Mouse (Mus musculus): ENCODE data around the gene Ltb4r1. TPM values are rescaled to one million over a fixed set of nuclear protein-coding genes. Genes with fewer than 3 reads are reported as not detected.

Ltb4r1 gene
- not detected in 2 replicates for polyA plus RNA-seq (2014; fragmentation: Nextera tagmentation; extraction: Ambion mirVana)

DNA sequence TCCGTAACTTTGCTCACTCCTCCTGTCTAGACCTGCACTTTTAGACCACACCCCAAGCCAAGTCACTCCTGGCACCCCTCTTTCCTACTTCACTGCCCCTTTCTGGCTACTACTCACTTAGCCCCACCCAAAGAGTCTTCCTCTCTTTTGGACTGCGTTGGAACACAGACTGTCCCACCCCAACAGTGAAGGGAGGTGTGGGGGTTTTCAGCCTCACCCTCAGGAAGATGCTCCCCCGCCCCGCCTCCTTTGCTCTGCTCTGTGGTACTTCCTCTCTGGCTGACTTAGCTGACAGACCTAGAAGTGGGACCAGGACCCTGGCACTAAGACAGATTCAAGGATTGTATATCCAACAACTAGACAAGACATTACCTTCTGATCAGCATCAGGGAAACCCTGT is at the start of gene Ltb4r1:
Gene Ltb4r1 (plus strand): TSS at position 267 of the 400 bp plus-strand sequence.
- ATAC-seq (ENCODE audit: low FRiP score): no peak
- Histone ChIP-seq H3K9ac (ENCODE audit: low read length) (no peak within 1 kb of the TSS), H3K9me3 (ENCODE audit: control insufficient read depth, low read length) (no peaks in the 10 kb centered on the region)

DNA sequence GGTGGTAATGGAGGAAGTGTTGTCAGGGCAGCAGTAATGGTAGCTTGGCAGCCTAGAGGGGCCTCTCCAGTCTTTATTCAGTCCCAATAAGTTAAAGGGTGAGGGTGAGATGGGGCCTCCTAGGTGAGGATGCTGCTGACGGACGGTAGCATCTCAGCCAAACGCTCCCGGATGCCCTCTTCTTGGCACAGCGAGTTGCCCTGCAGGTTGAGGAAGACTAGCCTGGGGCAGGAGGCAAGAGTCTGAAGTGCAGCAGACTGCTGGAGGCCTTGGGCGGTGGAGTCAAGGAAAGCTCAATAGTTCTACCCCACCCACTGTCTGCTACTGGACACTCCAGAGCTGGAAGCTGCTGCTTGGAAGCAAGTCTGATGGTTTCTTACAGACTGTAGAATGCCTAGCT is 49.5 kb upstream of the Ltb4r1 start:
- no peaks in the 10 kb centered on the region for H3K9me3 ChIP-seq (ENCODE audit: control insufficient read depth, low read length)
- H3K9ac ChIP-seq (ENCODE audit: low read length): no peak overlapping the region
- H3K27me3 ChIP-seq (ENCODE audit: control insufficient read depth, insufficient read depth, low read length): no peaks in the 10 kb centered on the region; the same call in 1 of the 2 replicates
- H3K27ac ChIP-seq (ENCODE audit: low read depth, low read length): no peak overlapping the region
- ATAC-seq (ENCODE audit: low FRiP score) (no peak), DNase-seq (ENCODE audit: low spot score, missing footprints) (no peak)
- no peaks in the 10 kb centered on the region for H3K36me3 ChIP-seq (ENCODE audit: control insufficient read depth, insufficient read depth, low read length)
- 98% methylated on average over 6 of the region's 6 CpGs for WGBS
- H3K4me2 ChIP-seq: no peak overlapping the region
- no peak overlapping the region for H3K4me3 ChIP-seq (ENCODE audit: low read depth, low read length)
- H3K4me1 ChIP-seq (ENCODE audit: control insufficient read depth, insufficient read depth, low read length): 0 out of 2 replicates have a peak, but pooled peaks cover 1% of the 10 kb centered on the region

More for the DNA sequence above, at the start of gene Ltb4r1:
- H3K36me3 ChIP-seq (ENCODE audit: control insufficient read depth, insufficient read depth, low read length): no peaks in the 10 kb centered on the region
- no peak within 1 kb of the TSS for H3K4me2 ChIP-seq
- peaks cover 15% of the 10 kb centered on the region; the same call in 1 of the 2 replicates for H3K4me1 ChIP-seq (ENCODE audit: control insufficient read depth, insufficient read depth, low read length)
- no peak for DNase-seq (ENCODE audit: low spot score, missing footprints)
- H3K27me3 ChIP-seq (ENCODE audit: control insufficient read depth, insufficient read depth, low read length): peaks cover 58% of the 10 kb centered on the region
- no peak within 1 kb of the TSS for H3K27ac ChIP-seq (ENCODE audit: low read depth, low read length)
- WGBS: 77% methylated on average over 4 of the region's 4 CpGs
- no peak within 1 kb of the TSS for H3K4me3 ChIP-seq (ENCODE audit: low read depth, low read length)

DNA sequence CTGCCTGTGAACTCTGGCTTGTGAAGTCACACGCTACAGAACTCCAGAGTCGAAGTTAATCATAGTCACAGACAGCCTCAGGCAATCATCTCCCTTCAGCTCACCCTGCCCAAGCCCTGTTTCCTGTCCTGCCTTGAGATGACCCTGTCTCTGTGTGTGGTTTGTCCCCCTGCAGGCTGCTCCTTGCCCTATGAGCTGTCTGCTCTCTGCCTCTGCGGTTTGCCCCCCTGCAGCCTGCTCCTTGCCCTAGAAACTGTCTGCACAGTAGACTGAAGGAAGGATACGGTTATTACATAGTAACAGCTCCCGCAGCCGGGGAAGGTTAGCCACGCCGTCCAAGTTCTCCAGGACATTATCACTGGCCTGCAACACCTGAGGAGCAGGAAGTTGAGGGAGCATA is 48.9 kb upstream of the Ltb4r1 start:
- Histone ChIP-seq H3K36me3 (ENCODE audit: control insufficient read depth, insufficient read depth, low read length) (no peaks in the 10 kb centered on the region), H3K9ac (ENCODE audit: low read length) (no peak overlapping the region), H3K27me3 (ENCODE audit: control insufficient read depth, insufficient read depth, low read length) (no peaks in the 10 kb centered on the region; the same call in 1 of the 2 replicates), H3K4me1 (ENCODE audit: control insufficient read depth, insufficient read depth, low read length) (0 out of 2 replicates have a peak, but pooled peaks cover 3% of the 10 kb centered on the region), H3K9me3 (ENCODE audit: control insufficient read depth, low read length) (no peaks in the 10 kb centered on the region), H3K27ac (ENCODE audit: low read depth, low read length) (no peak overlapping the region), H3K4me2 (no peak overlapping the region), H3K4me3 (ENCODE audit: low read depth, low read length) (no peak overlapping the region)
- DNase-seq (ENCODE audit: low spot score, missing footprints) (no peak), ATAC-seq (ENCODE audit: low FRiP score) (no peak)
- WGBS: 82% methylated on average over 8 of the region's 8 CpGs

DNA sequence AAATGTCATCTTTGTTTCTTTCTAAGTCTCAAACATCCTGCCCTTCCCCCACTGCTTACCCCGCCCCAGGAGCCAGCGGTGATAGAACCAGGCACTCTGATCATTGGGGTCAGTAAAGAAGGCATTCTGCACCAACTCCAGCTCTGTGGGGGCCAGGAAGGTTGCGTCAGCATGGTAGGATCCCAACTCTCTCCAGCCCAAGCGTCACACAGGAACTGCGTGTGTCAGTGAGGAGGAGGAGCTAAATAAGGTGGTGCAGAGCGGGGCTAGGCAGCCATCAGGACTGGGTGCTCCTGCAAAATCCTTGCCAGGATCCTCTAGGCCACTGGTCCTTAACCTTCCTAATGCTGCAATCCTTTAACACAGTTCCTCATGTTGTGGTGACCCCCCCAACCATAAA is 46.0 kb upstream of the Ltb4r1 start:
- DNase-seq (ENCODE audit: low spot score, missing footprints): no peak
- H3K36me3 ChIP-seq (ENCODE audit: control insufficient read depth, insufficient read depth, low read length): no peaks in the 10 kb centered on the region
- H3K27ac ChIP-seq (ENCODE audit: low read depth, low read length): no peak overlapping the region
- H3K4me3 ChIP-seq (ENCODE audit: low read depth, low read length): no peak overlapping the region
- H3K4me1 ChIP-seq (ENCODE audit: control insufficient read depth, insufficient read depth, low read length): 0 out of 2 replicates have a peak, but pooled peaks cover 3% of the 10 kb centered on the region
- no peak overlapping the region for H3K9ac ChIP-seq (ENCODE audit: low read length)
- no peak overlapping the region for H3K4me2 ChIP-seq
- WGBS: 86% methylated on average over 6 of the region's 6 CpGs
- H3K9me3 ChIP-seq (ENCODE audit: control insufficient read depth, low read length): no peaks in the 10 kb centered on the region
- ATAC-seq (ENCODE audit: low FRiP score): no peak
- no peaks in the 10 kb centered on the region for H3K27me3 ChIP-seq (ENCODE audit: control insufficient read depth, insufficient read depth, low read length)

DNA sequence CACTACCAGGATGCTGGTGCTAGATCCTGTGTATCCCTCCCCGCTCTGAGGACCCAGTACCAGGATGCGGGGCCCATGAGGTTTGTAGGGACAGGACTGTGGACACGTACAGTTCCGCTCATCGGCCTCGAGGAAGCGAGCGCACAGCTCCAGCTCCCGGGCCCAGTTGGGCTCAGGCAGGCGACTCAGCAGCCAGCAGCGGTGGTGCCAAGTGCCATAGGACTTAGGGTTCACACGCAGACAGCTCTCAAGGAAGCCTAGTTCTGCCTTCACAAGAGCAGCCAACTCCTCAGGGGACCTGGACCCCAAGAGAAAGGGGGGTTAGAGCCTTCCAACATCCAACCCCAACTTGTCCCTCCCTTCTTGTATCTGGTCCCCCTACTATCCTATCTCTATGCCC is 45.1 kb upstream of the Ltb4r1 start:
- ATAC-seq (ENCODE audit: low FRiP score) (no peak), DNase-seq (ENCODE audit: low spot score, missing footprints) (no peak)
- Histone ChIP-seq H3K9ac (ENCODE audit: low read length) (no peak overlapping the region), H3K4me3 (ENCODE audit: low read depth, low read length) (no peak overlapping the region), H3K4me2 (no peak overlapping the region), H3K4me1 (ENCODE audit: control insufficient read depth, insufficient read depth, low read length) (0 out of 2 replicates have a peak, but pooled peaks cover 3% of the 10 kb centered on the region), H3K9me3 (ENCODE audit: control insufficient read depth, low read length) (no peaks in the 10 kb centered on the region), H3K36me3 (ENCODE audit: control insufficient read depth, insufficient read depth, low read length) (no peaks in the 10 kb centered on the region), H3K27me3 (ENCODE audit: control insufficient read depth, insufficient read depth, low read length) (no peaks in the 10 kb centered on the region), H3K27ac (ENCODE audit: low read depth, low read length) (no peak overlapping the region)
- 93% methylated on average over 12 of the region's 12 CpGs for WGBS

DNA sequence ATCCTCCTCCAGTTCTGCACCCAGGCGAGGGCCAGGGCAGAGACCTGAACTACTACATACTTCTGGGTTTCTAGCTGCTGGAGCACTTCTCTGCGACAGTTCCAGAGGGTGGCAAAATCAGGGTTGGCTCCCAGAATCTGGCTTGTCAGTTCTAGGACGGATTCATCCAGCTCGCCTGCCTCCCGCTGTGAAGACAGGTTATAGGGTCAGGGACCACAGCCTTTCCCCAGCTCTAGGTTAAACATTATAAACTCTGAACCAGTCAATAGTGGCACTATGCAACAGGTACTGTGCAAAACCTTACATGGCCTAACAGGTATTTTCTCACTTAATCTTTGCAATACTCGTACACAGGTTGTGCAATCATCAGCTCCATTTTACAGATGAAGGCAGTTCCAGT is 44.7 kb upstream of the Ltb4r1 start:
- DNase-seq (ENCODE audit: low spot score, missing footprints) (no peak), ATAC-seq (ENCODE audit: low FRiP score) (no peak)
- Histone ChIP-seq H3K27ac (ENCODE audit: low read depth, low read length) (no peak overlapping the region), H3K4me2 (peak overlapping the region; percentile 52), H3K36me3 (ENCODE audit: control insufficient read depth, insufficient read depth, low read length) (no peaks in the 10 kb centered on the region), H3K9ac (ENCODE audit: low read length) (no peak overlapping the region), H3K4me1 (ENCODE audit: control insufficient read depth, insufficient read depth, low read length) (0 out of 2 replicates have a peak, but pooled peaks cover 3% of the 10 kb centered on the region), H3K9me3 (ENCODE audit: control insufficient read depth, low read length) (no peaks in the 10 kb centered on the region), H3K27me3 (ENCODE audit: control insufficient read depth, insufficient read depth, low read length) (no peaks in the 10 kb centered on the region), H3K4me3 (ENCODE audit: low read depth, low read length) (no peak overlapping the region)
- WGBS: 80% methylated on average over 6 of the region's 6 CpGs

DNA sequence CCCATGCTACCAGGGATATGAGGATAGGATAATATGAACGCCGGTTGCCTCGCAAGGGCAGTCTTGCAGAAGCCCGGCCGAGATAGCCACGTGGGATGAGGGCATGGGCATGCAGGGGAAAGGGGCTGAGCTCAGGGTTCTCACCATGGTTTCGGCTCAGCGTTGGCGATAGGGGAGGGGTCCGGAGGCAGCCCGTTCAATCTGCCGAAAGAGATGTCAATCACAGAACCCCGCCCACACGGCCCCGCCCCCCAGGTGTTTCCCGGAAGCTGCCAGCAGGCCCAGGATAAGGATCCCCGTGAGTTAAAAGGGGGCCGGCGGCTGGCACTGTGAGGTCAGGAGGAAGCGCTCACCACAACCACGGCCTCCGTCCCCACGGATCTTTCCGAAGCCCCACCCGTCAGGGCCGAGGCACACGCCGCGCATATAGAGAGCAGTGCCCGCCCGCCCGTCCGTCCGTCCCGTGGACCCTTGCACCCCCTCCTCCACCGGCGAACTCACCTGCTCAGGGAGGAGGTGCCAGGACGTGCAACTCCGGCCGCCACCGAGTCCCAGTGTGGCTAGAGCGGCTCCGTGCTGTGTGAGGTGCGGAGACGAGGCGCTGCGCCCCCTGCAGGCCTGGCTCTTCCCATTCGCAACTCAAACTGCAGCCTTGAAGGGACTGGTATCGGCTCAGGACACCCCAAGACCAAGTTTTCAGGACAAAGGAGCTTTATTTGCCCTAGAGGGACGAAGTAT is 43.9 kb upstream of the Ltb4r1 start, which contains the start of gene Rabggta:
Gene Rabggta (minus strand): TSS at position 564 of the 738 bp plus-strand sequence.
- WGBS: under 1% methylated on average over 50 of the region's 50 CpGs

DNA sequence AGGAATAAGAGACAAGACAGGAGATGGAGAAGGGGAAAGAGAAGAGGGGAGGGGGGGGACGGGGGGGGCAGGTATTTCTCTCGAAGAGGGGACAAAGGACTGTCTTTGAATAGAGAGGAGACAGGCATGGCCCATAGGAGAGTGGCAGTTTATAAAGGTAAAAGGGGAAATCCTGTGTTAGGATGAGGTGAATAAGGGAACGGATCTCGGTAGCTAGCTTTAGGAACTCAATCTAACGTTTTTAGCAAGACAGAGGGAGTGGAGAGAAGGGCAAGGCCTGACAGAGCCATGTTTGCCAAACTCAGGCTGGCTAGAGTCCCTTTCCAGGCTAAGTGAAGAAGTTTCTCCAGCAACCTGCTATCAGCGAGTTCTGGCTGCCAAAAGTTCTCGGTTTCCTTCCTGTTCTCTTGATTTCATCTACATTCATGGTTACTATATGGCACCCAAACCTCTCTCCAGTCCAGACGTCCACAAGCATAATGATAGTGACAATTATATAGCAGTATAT is 43.3 kb upstream of the Ltb4r1 start:
- Histone ChIP-seq H3K9me3 (ENCODE audit: control insufficient read depth, low read length) (no peaks in the 10 kb centered on the region), H3K4me3 (ENCODE audit: low read depth, low read length) (peak overlapping the region; percentile 57; the same call in 1 of the 2 replicates), H3K36me3 (ENCODE audit: control insufficient read depth, insufficient read depth, low read length) (no peaks in the 10 kb centered on the region), H3K9ac (ENCODE audit: low read length) (peak overlapping the region; percentile 66), H3K4me2 (peak overlapping the region; percentile 52; the same call in 1 of the 2 replicates), H3K4me1 (ENCODE audit: control insufficient read depth, insufficient read depth, low read length) (0 out of 2 replicates have a peak, but pooled peaks cover 3% of the 10 kb centered on the region), H3K27ac (ENCODE audit: low read depth, low read length) (no peak overlapping the region; the same call in 1 of the 2 replicates), H3K27me3 (ENCODE audit: control insufficient read depth, insufficient read depth, low read length) (no peaks in the 10 kb centered on the region)
- DNase-seq (ENCODE audit: low spot score, missing footprints) (peak; percentile 93), ATAC-seq (ENCODE audit: low FRiP score) (peak; percentile 45)
- 42% methylated on average over 8 of the region's 8 CpGs for WGBS

More for the DNA sequence above, 43.9 kb upstream of the Ltb4r1 start, which contains the start of gene Rabggta:
- DNase-seq (ENCODE audit: low spot score, missing footprints): peak; percentile 98
- no peaks in the 10 kb centered on the region for H3K9me3 ChIP-seq (ENCODE audit: control insufficient read depth, low read length)
- peak within 1 kb of the TSS; percentile 5; the same call in 1 of the 2 replicates for H3K27ac ChIP-seq (ENCODE audit: low read depth, low read length)
- peak within 1 kb of the TSS; percentile 66 for H3K9ac ChIP-seq (ENCODE audit: low read length)
- peak; percentile 94 for ATAC-seq (ENCODE audit: low FRiP score)
- H3K4me3 ChIP-seq (ENCODE audit: low read depth, low read length): peak within 1 kb of the TSS; percentile 57
- H3K27me3 ChIP-seq (ENCODE audit: control insufficient read depth, insufficient read depth, low read length): no peaks in the 10 kb centered on the region
- H3K36me3 ChIP-seq (ENCODE audit: control insufficient read depth, insufficient read depth, low read length): no peaks in the 10 kb centered on the region
- H3K4me2 ChIP-seq: peak within 1 kb of the TSS; percentile 52
- H3K4me1 ChIP-seq (ENCODE audit: control insufficient read depth, insufficient read depth, low read length): 0 out of 2 replicates have a peak, but pooled peaks cover 3% of the 10 kb centered on the region

DNA sequence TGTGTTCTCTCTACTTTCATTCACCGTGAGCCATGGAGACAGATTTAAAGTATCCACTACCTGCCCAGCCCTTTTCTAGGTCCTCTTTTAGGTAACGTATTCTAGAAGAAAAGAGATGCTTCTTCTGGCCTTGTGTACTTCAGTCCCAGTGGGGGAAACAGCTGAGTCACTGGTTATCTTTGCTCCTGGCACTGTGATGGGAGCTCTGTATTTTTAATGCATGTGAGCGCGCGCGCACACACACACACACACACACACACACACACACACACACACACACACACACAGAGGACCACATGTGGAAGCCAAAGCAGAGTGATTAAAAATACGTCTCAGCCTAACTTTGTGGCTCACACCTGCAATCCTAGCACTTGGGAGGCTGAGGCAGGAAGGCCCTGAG is 42.3 kb upstream of the Ltb4r1 start:
- no peaks in the 10 kb centered on the region for H3K9me3 ChIP-seq (ENCODE audit: control insufficient read depth, low read length)

More for the DNA sequence above, 42.3 kb upstream of the Ltb4r1 start:
- Histone ChIP-seq H3K27me3 (ENCODE audit: control insufficient read depth, insufficient read depth, low read length) (no peaks in the 10 kb centered on the region), H3K9ac (ENCODE audit: low read length) (no peak overlapping the region), H3K36me3 (ENCODE audit: control insufficient read depth, insufficient read depth, low read length) (no peaks in the 10 kb centered on the region), H3K4me1 (ENCODE audit: control insufficient read depth, insufficient read depth, low read length) (0 out of 2 replicates have a peak, but pooled peaks cover 3% of the 10 kb centered on the region), H3K4me2 (no peak overlapping the region), H3K4me3 (ENCODE audit: low read depth, low read length) (no peak overlapping the region), H3K27ac (ENCODE audit: low read depth, low read length) (no peak overlapping the region)
- DNase-seq (ENCODE audit: low spot score, missing footprints) (no peak), ATAC-seq (ENCODE audit: low FRiP score) (no peak)
- WGBS: 94% methylated on average over 7 of the region's 7 CpGs
